Mouse (Mus musculus): Measurements from ENCODE around the gene Gm13276.
"Not testable (repeated sequence)": the region's sequence is repeated elsewhere in the genome, so short reads cannot be mapped to it uniquely, and the experiment has no call there.

Gm13276 gene

DNA sequence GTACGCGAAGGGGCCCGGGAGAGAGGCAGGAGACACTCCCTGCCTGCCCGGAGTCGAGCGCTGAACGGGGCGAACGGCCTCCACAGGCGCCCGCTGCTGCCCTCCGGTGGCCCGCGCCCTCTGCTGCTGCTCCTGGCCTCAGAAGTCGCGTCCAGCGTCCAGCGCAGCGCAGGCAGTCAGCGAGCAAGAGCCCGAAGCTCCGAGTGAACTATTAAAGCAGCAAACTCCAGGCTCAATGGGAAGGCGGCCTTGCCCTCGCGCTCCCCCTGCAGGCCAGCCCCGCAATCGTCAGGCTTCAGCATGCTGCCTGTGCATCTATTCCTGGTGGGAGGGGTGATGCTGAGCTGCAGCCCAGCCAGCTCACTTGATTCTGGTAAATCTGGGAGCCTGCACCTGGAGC is at the start of gene Gm13276:
Gene Gm13276 (plus strand): TSS at position 301 of the 400 bp plus-strand sequence.
- DNase-seq (ENCODE audit: low read depth, low spot score) = not testable (repeated sequence)

DNA sequence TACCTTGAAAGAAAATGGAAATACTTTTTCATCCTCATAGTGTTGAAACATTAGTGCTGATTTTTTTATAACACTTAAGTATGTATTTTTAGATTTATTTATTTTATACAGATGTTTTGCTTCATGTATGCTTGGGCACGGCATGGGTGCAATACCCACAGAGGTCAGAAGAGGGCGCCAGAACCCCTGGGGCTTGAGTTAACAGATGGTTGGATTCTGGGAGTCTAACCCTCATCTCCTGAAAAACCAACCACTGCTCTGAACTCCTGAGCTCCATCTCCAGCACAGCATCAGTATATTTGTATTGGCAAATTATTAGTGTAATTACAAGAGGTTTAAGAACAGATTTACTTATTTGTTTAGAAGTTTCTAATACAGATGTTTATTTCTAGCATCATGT is 47.0 kb upstream of the Gm13276 start:
- peak; percentile 68 for DNase-seq (ENCODE audit: low read depth, low spot score)

DNA sequence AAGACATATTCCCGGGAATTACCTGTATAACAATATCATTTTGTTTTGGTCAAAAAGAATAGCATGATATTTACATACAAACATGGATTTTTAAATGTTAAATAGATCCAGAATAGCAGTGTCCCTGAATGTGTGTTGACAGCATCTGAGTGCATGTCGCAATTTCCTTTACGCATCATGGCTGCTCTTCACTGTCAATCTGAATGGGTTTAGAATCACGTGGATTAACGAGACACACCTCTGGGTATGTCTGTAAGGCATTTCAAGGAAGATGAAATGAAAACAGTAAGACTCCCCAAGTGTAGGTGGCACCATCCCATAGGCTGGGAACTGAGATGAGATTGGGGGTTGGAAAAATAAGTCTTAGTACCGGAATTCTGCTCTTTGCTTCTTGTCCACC is 46.5 kb upstream of the Gm13276 start:
- DNase-seq (ENCODE audit: low read depth, low spot score) = no peak

DNA sequence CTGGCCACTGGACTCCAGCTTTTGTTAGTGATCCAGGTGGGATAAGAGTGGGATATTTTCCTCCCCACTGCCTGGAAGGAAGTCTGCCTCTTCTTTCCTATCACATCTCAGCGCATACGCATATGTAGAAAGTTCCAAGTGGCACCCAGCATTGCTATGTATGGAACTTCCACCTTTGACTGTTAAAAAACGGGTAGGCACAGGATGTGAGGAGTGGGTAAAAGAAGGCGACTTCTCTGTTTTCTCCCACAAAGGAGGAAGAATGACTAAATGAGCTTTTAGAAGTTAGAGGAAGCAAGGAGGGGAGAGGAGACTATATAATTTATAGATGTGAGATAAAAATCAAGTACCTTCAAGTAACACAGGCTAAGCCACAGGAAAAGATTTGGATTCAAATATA is 44.1 kb upstream of the Gm13276 start:
- no peak for DNase-seq (ENCODE audit: low read depth, low spot score)

DNA sequence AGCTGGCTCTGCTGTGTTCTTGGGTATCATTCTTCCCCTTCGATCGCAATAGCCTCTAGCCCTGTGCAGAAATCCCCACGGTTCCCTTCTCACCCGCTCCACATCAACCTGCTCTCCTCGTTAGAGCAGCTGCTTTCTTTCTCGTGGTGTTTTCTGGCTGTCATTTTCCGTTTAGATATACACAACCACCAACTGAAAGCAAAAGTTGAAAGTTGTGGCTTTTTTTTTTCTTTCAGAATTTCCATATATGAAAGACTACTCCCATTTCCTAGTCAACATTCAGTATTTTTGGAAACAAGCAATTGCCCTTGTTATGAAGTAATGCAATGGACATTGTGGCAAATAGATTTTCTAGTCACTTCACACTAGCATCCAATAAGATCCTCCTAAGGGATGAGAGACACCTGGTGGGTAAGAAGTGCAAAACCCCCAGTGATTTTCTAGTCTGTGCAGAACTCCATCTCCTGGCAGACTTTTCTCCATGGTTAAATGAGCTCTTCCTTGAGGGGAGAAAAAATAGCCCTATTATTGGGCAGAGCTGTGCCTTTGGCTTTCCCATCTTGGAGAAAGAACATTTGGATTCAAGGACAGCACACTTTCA is 42.6 kb upstream of the Gm13276 start:
- no peak for DNase-seq (ENCODE audit: low read depth, low spot score)

DNA sequence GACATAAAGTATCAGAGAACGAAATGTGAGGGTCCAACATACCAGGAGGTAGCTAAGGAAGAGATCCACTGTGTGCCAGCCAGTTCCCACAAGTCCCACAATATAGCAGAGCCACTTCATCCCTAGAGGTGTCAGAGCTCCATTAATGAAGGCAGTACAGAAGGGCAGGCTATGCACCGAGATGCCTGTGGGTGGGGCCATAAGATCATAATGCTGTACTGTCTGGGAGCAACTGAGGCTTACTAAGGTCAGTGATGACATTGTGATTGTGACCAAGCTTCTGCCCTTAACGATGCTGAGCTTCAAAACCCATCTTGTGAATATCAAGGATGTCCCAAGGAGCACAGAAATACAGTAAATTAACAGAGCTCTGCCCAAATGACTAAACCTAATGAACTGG is 41.3 kb upstream of the Gm13276 start:
- DNase-seq (ENCODE audit: low read depth, low spot score) = no peak

DNA sequence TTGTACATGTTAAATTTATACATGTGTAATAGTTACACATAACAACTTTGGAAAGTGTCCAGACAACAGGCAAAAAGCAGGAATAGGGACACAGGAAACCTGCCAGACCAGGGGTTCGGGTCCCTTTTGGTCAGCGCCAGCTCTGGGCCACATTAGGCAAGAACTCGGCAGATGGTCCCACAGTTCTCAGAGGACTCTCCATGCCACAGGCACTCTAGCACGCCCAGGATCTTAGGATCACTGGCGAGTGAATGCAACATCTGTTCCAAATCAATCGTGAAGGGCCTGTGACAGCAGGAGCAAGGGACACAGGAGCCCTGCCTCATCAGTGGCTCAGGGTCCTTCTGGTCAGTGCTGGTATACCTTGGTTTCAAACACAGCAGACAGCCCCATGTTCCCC is 35.6 kb upstream of the Gm13276 start:
- DNase-seq (ENCODE audit: low read depth, low spot score) = no peak

DNA sequence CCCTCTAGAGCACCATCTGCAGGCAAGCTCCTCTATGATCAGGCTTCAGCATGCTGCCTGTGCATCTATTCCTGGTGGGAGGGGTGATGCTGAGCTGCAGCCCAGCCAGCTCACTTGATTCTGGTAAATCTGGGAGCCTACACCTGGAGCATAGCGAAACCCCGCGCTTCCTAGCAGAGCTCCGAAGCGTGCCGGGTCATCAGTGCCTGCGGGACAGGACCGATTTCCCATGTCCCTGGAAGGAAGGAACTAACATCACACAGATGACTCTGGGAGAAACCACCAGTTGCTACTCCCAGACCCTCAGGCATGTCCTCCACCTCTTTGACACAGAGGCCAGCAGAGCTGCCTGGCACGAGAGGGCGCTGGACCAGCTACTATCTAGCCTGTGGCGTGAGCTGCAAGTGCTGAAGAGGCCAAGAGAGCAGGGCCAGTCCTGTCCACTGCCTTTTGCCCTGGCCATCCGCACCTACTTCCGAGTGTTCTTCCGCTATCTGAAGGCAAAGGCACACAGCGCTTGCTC is 30.6 kb upstream of the Gm13276 start, which contains the start of gene Gm13271:
Gene Gm13271 (plus strand): TSS at position 51 of the 523 bp plus-strand sequence.
- not testable (repeated sequence) for DNase-seq (ENCODE audit: low read depth, low spot score)

DNA sequence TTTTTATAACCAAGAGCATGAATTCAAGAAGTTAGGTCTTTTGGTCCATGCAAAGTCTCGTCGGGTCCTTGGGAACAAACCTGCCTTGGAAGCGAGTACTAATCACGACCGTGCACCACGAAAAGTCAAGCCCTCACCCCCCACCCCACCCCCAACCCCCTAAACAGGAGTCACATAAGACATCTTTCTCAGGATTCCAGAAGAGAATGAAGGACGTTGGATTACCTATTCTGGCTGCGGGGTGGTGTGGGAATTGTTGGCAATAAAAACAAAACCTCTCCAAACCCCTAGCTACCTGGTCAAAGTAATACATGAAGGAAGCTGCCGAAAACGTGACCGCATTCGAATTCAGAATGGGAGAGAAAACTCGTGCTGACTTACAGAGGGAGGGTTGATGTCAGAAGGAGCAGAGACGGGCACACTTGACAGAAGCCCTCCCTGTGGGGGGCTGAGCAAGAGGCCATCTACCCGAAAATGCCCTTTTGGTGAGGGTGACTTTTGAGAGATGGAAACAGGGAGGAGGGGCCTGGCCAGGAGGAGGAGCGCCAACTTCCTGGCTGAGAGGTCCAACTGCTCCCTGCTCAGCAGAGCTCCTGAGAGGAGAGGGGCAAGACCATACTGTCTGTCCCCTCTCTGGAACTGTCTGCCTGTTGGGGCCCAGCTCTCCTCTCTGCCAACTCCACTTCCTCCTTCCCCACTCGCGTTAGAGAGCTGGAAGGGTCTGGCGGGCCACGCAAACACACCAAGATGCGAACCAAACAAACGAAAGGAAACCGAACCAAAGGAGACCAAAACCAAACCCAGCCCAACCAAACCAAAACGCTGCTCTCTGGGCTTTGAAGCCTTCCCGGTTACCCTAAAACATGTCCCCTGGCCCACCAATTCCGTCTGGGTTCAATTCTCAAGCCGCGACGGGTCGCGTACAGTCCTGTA is 28.7 kb upstream of the Gm13276 start:
- not testable (repeated sequence) for DNase-seq (ENCODE audit: low read depth, low spot score)

DNA sequence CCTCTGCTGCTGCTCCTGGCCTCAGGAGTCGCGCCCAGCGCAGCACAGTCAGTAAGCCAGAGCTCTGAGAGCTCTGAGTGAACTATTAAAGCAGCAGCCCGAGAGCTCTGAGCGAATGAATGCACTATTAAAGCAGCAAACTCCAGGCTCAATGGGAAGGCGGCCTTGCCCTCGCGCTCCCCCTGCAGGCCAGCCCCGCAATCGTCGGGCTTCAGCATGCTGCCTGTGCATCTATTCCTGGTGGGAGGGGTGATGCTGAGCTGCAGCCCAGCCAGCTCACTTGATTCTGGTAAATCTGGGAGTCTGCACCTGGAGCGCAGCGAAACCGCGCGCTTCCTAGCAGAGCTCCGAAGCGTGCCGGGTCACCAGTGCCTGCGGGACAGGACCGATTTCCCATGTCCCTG is 27.9 kb upstream of the Gm13276 start:
- DNase-seq (ENCODE audit: low read depth, low spot score) = not testable (repeated sequence)

DNA sequence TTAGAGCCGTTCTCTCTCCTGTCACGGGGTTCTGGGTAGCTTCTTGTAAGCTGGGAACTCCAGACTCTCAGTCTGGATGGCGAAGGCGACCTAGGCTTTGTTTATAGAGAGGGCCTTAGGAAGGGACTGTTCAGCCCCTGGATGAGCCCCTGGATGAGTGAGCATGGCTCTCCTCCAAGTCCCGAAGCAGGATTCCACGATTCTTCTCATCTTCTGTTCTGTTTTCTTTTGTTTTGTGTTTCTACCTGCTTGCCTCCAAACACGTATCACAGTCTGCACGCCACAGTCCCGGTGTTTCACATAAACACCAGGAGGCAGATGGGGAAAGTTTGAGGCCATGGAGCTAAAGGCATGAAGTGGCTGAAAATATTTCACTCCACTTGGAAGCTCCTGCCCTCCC is 26.8 kb upstream of the Gm13276 start:
- DNase-seq (ENCODE audit: low read depth, low spot score) = not testable (repeated sequence)

DNA sequence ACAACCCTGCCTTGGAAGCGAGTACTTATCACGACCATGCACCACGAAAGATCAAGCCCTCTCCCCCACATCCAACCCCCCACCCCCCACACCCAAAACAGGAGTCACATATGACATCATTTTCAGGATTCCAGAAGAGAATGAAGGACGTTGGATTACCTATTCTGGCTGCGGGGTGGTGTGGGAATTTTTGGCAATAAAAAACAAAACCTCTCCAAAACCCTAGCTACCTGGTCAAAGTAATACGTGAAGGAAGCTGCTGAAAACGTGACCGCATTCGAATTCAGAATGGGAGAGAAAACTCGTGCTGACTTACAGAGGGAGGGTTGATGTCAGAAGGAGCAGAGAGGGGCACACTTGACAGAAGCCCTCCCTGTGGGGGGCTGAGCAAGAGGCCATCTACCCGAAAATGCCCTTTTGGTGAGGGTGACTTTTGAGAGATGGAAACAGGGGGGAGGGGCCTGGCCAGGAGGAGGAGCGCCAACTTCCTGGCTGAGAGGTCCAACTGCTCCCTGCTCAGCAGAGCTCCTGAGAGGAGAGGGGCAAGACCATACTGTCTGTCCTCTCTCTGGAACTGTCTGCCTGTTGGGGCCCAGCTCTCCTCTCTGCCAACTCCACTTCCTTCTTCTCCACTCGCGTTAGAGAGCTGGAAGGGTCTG is 25.8 kb upstream of the Gm13276 start, which contains the start of gene Gm13283:
Gene Gm13283 (plus strand): TSS at position 510 of the 659 bp plus-strand sequence.
- DNase-seq (ENCODE audit: low read depth, low spot score) = not testable (repeated sequence)

DNA sequence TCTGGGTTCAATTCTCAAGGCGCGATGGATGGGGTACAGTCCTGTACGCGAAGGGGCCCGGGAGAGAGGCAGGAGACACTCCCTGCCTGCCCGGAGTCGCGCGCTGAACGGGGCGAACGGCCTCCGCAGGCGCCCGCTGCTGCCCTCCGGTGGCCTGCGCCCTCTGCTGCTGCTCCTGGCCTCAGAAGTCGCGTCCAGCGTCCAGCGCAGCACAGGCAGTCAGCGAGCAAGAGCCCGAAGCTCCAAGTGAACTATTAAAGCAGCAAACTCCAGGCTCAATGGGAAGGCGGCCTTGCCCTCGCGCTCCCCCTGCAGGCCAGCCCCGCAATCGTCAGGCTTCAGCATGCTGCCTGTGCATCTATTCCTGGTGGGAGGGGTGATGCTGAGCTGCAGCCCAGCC is 25.1 kb upstream of the Gm13276 start:
- not testable (repeated sequence) for DNase-seq (ENCODE audit: low read depth, low spot score)

DNA sequence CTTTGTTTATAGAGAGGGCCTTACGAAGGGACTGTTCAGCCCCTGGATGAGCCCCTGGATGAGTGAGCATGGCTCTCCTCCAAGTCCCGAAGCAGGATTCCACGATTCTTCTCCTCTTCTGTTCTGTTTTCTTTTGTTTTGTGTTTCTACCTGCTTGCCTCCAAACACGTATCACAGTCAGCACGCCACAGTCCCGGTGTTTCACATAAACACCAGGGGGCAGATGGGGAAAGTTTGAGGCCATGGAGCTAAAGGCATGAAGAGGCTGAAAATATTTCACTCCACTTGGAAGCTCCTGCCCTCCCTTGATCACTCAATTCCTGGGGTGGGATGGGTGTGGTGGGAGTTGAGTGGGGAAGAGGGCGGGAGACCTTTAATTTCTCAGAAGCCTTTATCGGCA is 23.7 kb upstream of the Gm13276 start:
- not testable (repeated sequence) for DNase-seq (ENCODE audit: low read depth, low spot score)

DNA sequence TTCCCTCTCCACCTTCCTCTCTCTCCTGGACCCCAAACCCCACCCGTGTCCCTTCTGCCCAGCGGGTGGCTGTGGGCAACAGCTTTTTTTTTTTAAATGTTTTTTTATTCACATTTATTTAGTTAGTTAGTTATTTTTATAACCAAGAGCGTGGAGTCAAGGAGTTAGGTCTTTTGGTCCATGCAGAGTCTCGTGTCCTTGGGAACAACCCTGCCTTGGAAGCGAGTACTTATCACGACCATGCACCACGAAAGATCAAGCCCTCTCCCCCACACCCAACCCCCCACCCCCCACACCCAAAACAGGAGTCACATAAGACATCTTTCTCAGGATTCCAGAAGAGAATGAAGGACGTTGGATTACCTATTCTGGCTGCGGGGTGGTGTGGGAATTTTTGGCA is 23.2 kb upstream of the Gm13276 start:
- not testable (repeated sequence) for DNase-seq (ENCODE audit: low read depth, low spot score)

DNA sequence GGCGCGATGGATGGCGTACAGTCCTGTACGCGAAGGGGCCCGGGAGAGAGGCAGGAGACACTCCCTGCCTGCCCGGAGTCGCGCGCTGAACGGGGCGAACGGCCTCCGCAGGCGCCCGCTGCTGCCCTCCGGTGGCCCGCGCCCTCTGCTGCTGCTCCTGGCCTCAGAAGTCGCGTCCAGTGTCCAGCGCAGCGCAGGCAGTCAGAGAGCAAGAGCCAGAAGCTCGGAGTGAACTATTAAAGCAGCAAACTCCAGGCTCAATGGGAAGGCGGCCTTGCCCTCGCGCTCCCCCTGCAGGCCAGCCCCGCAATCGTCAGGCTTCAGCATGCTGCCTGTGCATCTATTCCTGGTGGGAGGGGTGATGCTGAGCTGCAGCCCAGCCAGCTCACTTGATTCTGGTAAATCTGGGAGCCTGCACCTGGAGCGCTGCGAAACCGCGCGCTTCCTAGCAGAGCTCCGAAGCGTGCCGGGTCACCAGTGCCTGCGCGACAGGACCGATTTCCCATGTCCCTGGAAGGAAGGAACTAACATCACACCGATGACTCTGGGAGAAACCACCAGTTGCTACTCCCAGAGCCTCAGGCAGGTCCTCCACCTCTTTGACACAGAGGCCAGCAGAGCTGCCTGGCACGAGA is 22.0 kb upstream of the Gm13276 start:
- not testable (repeated sequence) for DNase-seq (ENCODE audit: low read depth, low spot score)

DNA sequence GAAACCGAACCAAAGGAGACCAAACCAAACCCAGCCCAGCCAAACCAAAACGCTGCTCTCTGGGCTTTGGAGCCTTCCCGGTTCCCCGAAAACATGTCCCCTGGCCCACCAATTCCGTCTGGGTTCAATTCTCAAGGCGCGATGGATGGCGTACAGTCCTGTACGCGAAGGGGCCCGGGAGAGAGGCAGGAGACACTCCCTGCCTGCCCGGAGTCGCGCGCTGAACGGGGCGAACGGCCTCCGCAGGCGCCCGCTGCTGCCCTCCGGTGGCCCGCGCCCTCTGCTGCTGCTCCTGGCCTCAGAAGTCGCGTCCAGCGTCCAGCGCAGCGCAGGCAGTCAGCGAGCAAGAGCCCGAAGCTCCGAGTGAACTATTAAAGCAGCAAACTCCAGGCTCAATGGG is 12.0 kb upstream of the Gm13276 start, which contains the start of gene Gm13290:
Gene Gm13290 (plus strand): TSS at position 301 of the 400 bp plus-strand sequence.
- DNase-seq (ENCODE audit: low read depth, low spot score) = not testable (repeated sequence)

DNA sequence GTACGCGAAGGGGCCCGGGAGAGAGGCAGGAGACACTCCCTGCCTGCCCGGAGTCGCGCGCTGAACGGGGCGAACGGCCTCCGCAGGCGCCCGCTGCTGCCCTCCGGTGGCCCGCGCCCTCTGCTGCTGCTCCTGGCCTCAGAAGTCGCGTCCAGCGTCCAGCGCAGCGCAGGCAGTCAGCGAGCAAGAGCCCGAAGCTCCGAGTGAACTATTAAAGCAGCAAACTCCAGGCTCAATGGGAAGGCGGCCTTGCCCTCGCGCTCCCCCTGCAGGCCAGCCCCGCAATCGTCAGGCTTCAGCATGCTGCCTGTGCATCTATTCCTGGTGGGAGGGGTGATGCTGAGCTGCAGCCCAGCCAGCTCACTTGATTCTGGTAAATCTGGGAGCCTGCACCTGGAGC is 8.9 kb upstream of the Gm13276 start, which contains the start of gene Gm13289:
Gene Gm13289 (plus strand): TSS at position 301 of the 400 bp plus-strand sequence.
- DNase-seq (ENCODE audit: low read depth, low spot score) = not testable (repeated sequence)

DNA sequence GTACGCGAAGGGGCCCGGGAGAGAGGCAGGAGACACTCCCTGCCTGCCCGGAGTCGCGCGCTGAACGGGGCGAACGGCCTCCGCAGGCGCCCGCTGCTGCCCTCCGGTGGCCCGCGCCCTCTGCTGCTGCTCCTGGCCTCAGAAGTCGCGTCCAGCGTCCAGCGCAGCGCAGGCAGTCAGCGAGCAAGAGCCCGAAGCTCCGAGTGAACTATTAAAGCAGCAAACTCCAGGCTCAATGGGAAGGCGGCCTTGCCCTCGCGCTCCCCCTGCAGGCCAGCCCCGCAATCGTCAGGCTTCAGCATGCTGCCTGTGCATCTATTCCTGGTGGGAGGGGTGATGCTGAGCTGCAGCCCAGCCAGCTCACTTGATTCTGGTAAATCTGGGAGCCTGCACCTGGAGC is 6.0 kb upstream of the Gm13276 start, which contains the start of gene Gm13272:
Gene Gm13272 (plus strand): TSS at position 301 of the 400 bp plus-strand sequence.
- not testable (repeated sequence) for DNase-seq (ENCODE audit: low read depth, low spot score)

DNA sequence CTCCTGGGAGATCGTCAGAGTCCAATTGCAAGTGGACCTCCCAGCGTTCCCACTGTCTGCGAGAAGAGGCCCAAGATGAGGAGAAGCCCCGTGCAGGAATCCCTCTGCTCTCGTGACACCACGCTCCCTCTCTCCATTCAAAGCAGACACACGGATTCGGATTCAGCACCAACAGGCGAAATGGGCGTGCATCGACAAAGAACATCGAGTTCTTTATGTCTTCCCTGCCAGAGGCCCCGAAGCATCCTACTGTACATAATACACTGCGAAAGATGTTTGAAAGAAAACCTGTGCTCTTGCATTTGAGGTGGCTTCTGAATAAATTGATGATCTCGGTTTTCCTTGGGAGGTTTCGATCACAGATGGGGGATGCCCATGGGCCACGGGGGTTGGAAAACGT is 5.2 kb upstream of the Gm13276 start:
- DNase-seq (ENCODE audit: low read depth, low spot score) = not testable (repeated sequence)

DNA sequence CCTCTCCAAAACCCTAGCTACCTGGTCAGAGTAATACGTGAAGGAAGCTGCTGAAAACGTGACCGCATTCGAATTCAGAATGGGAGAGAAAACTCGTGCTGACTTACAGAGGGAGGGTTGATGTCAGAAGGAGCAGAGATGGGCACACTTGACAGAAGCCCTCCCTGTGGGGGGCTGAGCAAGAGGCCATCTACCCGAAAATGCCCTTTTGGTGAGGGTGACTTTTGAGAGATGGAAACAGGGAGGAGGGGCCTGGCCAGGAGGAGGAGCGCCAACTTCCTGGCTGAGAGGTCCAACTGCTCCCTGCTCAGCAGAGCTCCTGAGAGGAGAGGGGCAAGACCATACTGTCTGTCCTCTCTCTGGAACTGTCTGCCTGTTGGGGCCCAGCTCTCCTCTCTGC is 3.7 kb upstream of the Gm13276 start, which contains the start of gene Ifnz:
Gene Ifnz (plus strand): TSS at position 301 of the 400 bp plus-strand sequence.
- not testable (repeated sequence) for DNase-seq (ENCODE audit: low read depth, low spot score)
